Mouse (Mus musculus): Measurements from ENCODE around the gene Cers6. TPM values are rescaled to one million over a fixed set of nuclear protein-coding genes. Genes with fewer than 3 reads are reported as not detected.

Cers6 gene
- polyA plus RNA-seq (2015; fragmentation: Nextera tagmentation; extraction: Ambion mirVana): 33.0 and 36.8 TPM in 2 replicates

- peak within 1 kb of the TSS; percentile 94 for H3K4me2 ChIP-seq
- H3K4me1 ChIP-seq: peaks cover 23% of the 10 kb centered on the region
- H3K27me3 ChIP-seq: peaks cover 3% of the 10 kb centered on the region; the same call in 1 of the 2 replicates
- ATAC-seq (replicated peaks; ENCODE audit: low FRiP score): peak; percentile 98
- peak within 1 kb of the TSS; percentile 91 for H3K27ac ChIP-seq
- under 1% methylated on average over 52 of the region's 53 CpGs for WGBS
- peak within 1 kb of the TSS; percentile 81 for H3K4me3 ChIP-seq (replicated peaks)
- H3K9ac ChIP-seq: peak within 1 kb of the TSS; percentile 80
- no peaks in the 10 kb centered on the region for H3K36me3 ChIP-seq
- no peaks in the 10 kb centered on the region for H3K9me3 ChIP-seq (replicated peaks)
Measured at GRCm38 (mm10) chr2:68860904-68861685, at the start of gene Cers6. Gene Cers6 (plus strand): TSS chr2:68861441.

- Histone ChIP-seq H3K4me2 (no peak overlapping the region), H3K9me3 (replicated peaks) (no peaks in the 10 kb centered on the region), H3K4me3 (replicated peaks) (no peak overlapping the region), H3K36me3 (no peaks in the 10 kb centered on the region), H3K9ac (no peak overlapping the region), H3K27me3 (no peaks in the 10 kb centered on the region), H3K4me1 (peaks cover 5% of the 10 kb centered on the region), H3K27ac (0 out of 2 replicates have a peak overlapping the region, but pooled peaks have one; percentile 10)
- ATAC-seq (replicated peaks; ENCODE audit: low FRiP score): no peak
- 49% methylated on average over 2 of the region's 2 CpGs for WGBS
Measured at GRCm38 (mm10) chr2:68814409-68814808, 46.8 kb upstream of the Cers6 start.

DNA sequence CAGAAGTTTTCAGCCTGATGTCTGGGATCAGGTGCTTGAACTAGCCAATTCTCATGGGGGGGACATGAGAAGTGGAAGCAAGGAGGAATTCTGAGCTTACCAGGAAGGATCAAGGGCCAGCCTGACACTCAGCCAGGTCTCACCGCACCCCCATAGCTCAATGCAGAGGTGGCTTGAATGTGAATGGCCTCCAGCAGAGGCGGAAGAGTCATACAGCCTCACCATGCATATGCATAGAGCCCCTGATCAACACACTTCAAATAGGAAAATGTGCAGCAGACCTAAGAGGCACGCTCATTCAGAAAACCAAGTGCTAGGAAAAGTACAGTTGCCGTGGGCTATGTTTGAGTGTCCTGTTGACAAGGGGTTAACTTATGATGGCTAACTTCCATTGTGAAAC is 42.2 kb upstream of the Cers6 start:
- H3K27me3 ChIP-seq: no peaks in the 10 kb centered on the region
- 88% methylated on average over 4 of the region's 4 CpGs for WGBS
- peaks cover 8% of the 10 kb centered on the region for H3K4me1 ChIP-seq
- H3K27ac ChIP-seq: no peak overlapping the region
- no peak overlapping the region for H3K9ac ChIP-seq
- no peak overlapping the region for H3K4me2 ChIP-seq
- no peak for ATAC-seq (replicated peaks; ENCODE audit: low FRiP score)
- H3K4me3 ChIP-seq (replicated peaks): no peak overlapping the region
- no peaks in the 10 kb centered on the region for H3K9me3 ChIP-seq (replicated peaks)
- H3K36me3 ChIP-seq: no peaks in the 10 kb centered on the region

- no peak overlapping the region for H3K27ac ChIP-seq
- H3K36me3 ChIP-seq: no peaks in the 10 kb centered on the region
- H3K4me3 ChIP-seq (replicated peaks): no peak overlapping the region
- peaks cover 9% of the 10 kb centered on the region; the same call in 1 of the 2 replicates for H3K4me1 ChIP-seq
- no peak for ATAC-seq (replicated peaks; ENCODE audit: low FRiP score)
- 72% methylated on average over 4 of the region's 4 CpGs for WGBS
- H3K9ac ChIP-seq: no peak overlapping the region
- no peak overlapping the region for H3K4me2 ChIP-seq
- no peaks in the 10 kb centered on the region for H3K9me3 ChIP-seq (replicated peaks)
- no peaks in the 10 kb centered on the region for H3K27me3 ChIP-seq
Measured at GRCm38 (mm10) chr2:68822152-68822887, 38.9 kb upstream of the Cers6 start.

DNA sequence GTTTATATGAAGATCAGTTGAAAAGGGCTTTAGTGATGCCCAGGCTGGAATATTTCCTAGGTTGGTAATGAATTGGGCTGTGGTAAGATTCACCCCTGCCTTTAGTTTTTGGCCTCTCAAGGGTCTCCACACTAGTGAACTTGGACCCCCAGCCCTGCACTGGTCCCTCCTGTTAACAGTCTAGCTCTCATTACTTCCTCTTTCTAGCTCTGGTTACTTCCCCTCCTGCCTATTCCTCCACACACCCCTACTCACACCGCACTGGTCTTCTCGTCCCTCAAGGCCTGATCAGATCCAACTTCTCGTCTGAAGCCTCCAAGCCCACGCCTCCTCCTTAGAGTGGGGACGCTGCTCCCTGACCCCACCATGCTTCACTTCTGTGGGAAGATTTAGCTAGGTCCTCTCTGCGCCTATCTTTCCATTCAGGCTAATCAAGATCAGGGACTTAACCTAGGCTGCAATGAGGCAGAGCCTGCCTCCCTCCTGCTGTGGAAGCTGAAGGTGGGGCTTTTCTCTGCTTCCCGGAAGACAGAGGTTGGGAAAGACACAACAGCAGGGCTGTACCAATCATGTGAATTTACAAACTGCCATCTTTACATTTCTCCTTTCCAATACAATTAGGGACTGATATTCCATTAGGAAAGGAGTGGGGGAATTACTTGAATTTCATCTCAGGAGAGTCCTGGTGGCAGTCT is 35.8 kb upstream of the Cers6 start:
- Histone ChIP-seq H3K9ac (no peak overlapping the region), H3K27me3 (no peaks in the 10 kb centered on the region), H3K4me2 (no peak overlapping the region), H3K27ac (0 out of 2 replicates have a peak overlapping the region, but pooled peaks have one; percentile 10), H3K4me1 (peaks cover 9% of the 10 kb centered on the region; the same call in 1 of the 2 replicates), H3K4me3 (replicated peaks) (no peak overlapping the region), H3K36me3 (no peaks in the 10 kb centered on the region), H3K9me3 (replicated peaks) (no peaks in the 10 kb centered on the region)
- ATAC-seq (replicated peaks; ENCODE audit: low FRiP score): no peak; the same call in 1 of the 2 replicates
- 58% methylated on average over 7 of the region's 7 CpGs for WGBS

DNA sequence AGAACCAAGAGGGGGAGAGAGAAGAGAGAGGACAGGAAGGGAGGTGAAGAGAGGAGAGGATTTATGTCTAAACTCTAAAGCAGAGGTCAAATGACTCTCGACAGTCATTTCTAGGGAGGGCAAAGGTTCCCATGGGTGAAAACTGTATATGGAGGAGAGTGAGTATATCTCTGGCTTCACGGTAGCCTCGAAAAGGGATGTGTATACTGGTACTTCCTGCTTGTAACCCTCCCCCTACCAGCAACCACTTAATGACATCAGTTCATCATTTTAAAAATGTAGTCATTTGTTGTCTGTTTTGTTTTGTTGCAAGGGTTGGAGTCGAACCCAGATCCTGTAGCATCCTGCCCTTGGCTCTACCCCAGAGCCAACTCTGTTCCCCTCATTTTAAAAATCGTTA is 17.9 kb upstream of the Cers6 start:
- WGBS: 71% methylated on average over 5 of the region's 5 CpGs
- Histone ChIP-seq H3K4me2 (no peak overlapping the region), H3K27me3 (no peaks in the 10 kb centered on the region), H3K27ac (no peak overlapping the region), H3K36me3 (no peaks in the 10 kb centered on the region), H3K4me1 (0 out of 2 replicates have a peak, but pooled peaks cover 3% of the 10 kb centered on the region), H3K4me3 (replicated peaks) (no peak overlapping the region), H3K9ac (no peak overlapping the region), H3K9me3 (replicated peaks) (no peaks in the 10 kb centered on the region)
- ATAC-seq (replicated peaks; ENCODE audit: low FRiP score): no peak

DNA sequence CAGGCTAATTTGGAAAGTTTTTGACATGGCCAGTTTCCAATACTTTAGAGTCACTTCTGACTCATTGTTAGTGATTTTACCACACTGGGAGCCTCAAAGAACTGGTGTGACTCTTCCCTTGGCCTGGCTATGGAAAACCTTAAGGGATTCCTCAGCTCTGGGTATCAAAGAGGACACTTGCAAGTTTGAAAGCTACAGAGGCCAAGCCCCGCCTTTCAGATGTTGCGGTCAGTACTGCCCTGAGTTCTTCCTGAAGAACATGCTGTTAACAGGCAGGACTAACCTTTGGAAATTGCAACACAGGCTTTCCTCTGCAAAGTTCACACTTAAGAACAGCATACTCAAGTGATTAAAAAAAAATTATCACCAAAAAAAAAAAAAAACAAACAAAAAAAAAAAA is 16.7 kb upstream of the Cers6 start:
- WGBS: 94% methylated on average over 2 of the region's 2 CpGs
- H3K9me3 ChIP-seq (replicated peaks): no peaks in the 10 kb centered on the region
- ATAC-seq (replicated peaks; ENCODE audit: low FRiP score): no peak

DNA sequence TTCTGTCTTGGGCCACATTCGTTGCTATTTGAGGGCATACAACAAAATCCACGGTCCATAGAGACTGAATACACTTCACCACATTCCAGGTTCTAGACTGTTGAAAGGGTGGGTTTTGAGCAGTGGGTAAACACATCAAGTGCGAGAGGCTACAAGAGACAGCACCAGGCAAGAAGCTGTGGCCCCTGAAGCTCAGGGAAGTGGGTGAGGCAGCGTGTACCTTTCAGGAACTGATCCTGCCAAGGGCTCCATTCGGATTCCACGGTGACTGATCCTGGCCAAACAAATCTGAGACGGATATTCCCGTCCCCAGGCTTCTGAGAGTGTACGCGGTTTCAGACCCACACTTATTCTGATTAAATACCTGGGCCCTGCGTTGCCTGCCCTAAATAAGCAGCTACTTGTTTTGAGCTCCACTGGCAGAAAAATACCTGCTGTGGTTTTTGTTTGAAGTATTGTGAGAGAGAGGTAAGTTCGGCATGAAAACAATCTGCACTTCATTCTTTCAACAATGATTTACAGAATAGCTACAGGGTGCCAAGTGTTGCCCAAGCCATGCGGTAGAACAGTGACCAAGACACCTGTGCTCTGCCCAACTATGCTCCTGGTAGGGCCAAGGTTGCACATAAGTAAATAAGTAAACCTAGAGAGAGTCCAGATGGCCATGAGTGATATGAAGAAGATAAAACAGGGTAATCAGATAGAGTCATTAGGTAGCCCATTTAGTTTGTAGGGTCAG is 16.1 kb upstream of the Cers6 start:
- Histone ChIP-seq H3K4me3 (replicated peaks) (no peak overlapping the region), H3K4me2 (0 out of 2 replicates have a peak overlapping the region, but pooled peaks have one; percentile 21), H3K9ac (no peak overlapping the region), H3K27ac (peak overlapping the region; percentile 74), H3K36me3 (no peaks in the 10 kb centered on the region), H3K27me3 (no peaks in the 10 kb centered on the region), H3K4me1 (0 out of 2 replicates have a peak, but pooled peaks cover 3% of the 10 kb centered on the region), H3K9me3 (replicated peaks) (no peaks in the 10 kb centered on the region)
- 57% methylated on average over 13 of the region's 13 CpGs for WGBS
- peak; percentile 85; the same call in 1 of the 2 replicates for ATAC-seq (replicated peaks; ENCODE audit: low FRiP score)

More for the DNA sequence above, 16.7 kb upstream of the Cers6 start:
- Histone ChIP-seq H3K36me3 (no peaks in the 10 kb centered on the region), H3K4me1 (0 out of 2 replicates have a peak, but pooled peaks cover 3% of the 10 kb centered on the region), H3K9ac (no peak overlapping the region), H3K27me3 (no peaks in the 10 kb centered on the region), H3K4me2 (no peak overlapping the region), H3K4me3 (replicated peaks) (no peak overlapping the region), H3K27ac (no peak overlapping the region)

- H3K4me2 ChIP-seq: peak overlapping the region; percentile 94
- H3K36me3 ChIP-seq: no peaks in the 10 kb centered on the region
- no peak overlapping the region for H3K4me3 ChIP-seq (replicated peaks)
- no peak overlapping the region for H3K9ac ChIP-seq
- ATAC-seq (replicated peaks; ENCODE audit: low FRiP score): no peak
- H3K4me1 ChIP-seq: peaks cover 23% of the 10 kb centered on the region
- no peak overlapping the region for H3K27ac ChIP-seq
- H3K9me3 ChIP-seq (replicated peaks): no peaks in the 10 kb centered on the region
- WGBS: 60% methylated on average over 2 of the region's 2 CpGs
- peaks cover 3% of the 10 kb centered on the region; the same call in 1 of the 2 replicates for H3K27me3 ChIP-seq
Measured at GRCm38 (mm10) chr2:68860391-68860790, 850 bp upstream of the Cers6 start.

- H3K9me3 ChIP-seq (replicated peaks): no peaks in the 10 kb centered on the region
- WGBS: under 1% methylated on average over 64 of the region's 64 CpGs
- H3K27ac ChIP-seq: peak overlapping the region; percentile 91
- peaks cover 27% of the 10 kb centered on the region for H3K4me1 ChIP-seq
- H3K27me3 ChIP-seq: peaks cover 3% of the 10 kb centered on the region; the same call in 1 of the 2 replicates
- peak overlapping the region; percentile 81 for H3K4me3 ChIP-seq (replicated peaks)
- H3K9ac ChIP-seq: peak overlapping the region; percentile 80
- no peaks in the 10 kb centered on the region for H3K36me3 ChIP-seq
- peak; percentile 63 for ATAC-seq (replicated peaks; ENCODE audit: low FRiP score)
- H3K4me2 ChIP-seq: peak overlapping the region; percentile 94
Measured at GRCm38 (mm10) chr2:68861721-68862463, 651 bp downstream of the Cers6 start.

All from kidney, embryonic 15.5 days (tissue).